Mouse (Mus musculus) MEL (cell line): ENCODE measurements around the gene Kcnk10.

Experiments used
- BHLHE40 ChIP-seq: IDR thresholded peaks from 2 replicates; pipeline ENCODE4 v1.6.1; 2012; ENCODE audit warnings: low read depth, mild to moderate bottlenecking, inconsistent platforms, low read length, improper control_type of control experiment, borderline replicate concordance
- CHD1 ChIP-seq: IDR thresholded peaks from 2 replicates; pipeline ENCODE4 v1.6.1; 2012; ENCODE audit warnings: low read depth, mild to moderate bottlenecking, inconsistent platforms, low read length, improper control_type of control experiment
- CTCF ChIP-seq, 3 experiments: IDR thresholded peaks in 2 of 3; conservative IDR thresholded peaks in 1 of 3; 2 replicates each; pipeline ENCODE4 v1.5.1; 2011 to 2012; ENCODE audit warnings: low read length in 3 of 3, low read depth in 2 of 3, mild to moderate bottlenecking in 2 of 3, improper control_type of control experiment in 1 of 3, inconsistent platforms in 1 of 3, mixed read lengths in 1 of 3, moderate library complexity in 1 of 3; ENCODE audit not compliant: control insufficient read depth in 1 of 3, insufficient read depth in 1 of 3, poor library complexity in 1 of 3, severe bottlenecking in 1 of 3
- EP300 ChIP-seq, 2 experiments: IDR thresholded peaks; 2 replicates each; pipeline ENCODE4 v1.6.1; 2011; ENCODE audit warnings: improper control_type of control experiment in 2 of 2, low read length in 2 of 2, low read depth in 1 of 2, mild to moderate bottlenecking in 1 of 2
- GABPA ChIP-seq: IDR thresholded peaks from 2 replicates; pipeline ENCODE4 v1.6.1; 2012; ENCODE audit warnings: low read depth, mild to moderate bottlenecking, inconsistent platforms, low read length, improper control_type of control experiment, moderate library complexity
- USF2 ChIP-seq, 2 experiments: IDR thresholded peaks; 2 replicates each; pipeline ENCODE4 v1.6.1; 2011 to 2012; ENCODE audit warnings: improper control_type of control experiment in 2 of 2, low read length in 2 of 2, borderline replicate concordance in 1 of 2, inconsistent platforms in 1 of 2, low read depth in 1 of 2, mild to moderate bottlenecking in 1 of 2; ENCODE audit not compliant: insufficient read depth in 1 of 2
- ZMIZ1 ChIP-seq: IDR thresholded peaks from 2 replicates; pipeline ENCODE4 v1.6.1; 2012; ENCODE audit warnings: low read depth, mild to moderate bottlenecking, inconsistent platforms, low read length, improper control_type of control experiment, moderate library complexity

DNA sequence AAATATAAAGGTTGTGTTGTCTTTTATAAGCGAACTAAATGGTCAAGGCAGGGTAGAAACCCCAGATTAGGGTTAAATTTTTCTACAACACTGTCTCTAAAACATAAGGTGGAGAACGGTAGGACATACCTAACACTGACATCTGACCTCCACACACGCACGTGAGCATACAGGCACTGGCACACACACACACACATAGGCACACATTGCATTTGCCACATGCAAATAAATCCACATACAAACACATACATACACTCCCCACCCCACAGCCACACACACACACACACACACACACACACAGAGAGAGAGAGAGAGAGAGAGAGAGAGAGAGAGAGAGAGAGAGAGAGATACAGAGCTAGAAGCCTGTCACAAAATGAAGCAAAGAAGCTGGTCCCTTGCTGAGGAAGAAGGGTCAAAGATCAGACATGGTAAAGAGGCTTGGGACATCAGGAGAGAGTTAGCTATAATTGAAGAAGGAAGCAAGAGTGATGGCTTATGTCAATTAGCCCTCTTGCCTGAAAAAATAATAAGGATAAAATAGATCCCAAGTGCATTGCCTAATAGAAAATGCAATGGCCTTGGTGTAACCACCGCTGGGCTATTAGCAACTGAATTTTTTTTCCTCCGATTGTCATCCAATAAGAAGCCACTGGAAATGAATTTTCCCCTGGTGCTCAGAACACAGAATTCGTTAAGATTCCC lies 58.1 kb downstream of the Kcnk10 start:
- TF ChIP-seq BHLHE40: no peak
- no peak for TF ChIP-seq GABPA
- TF ChIP-seq CTCF (IDR thresholded peaks at IDR 0.05 in 2 of 3, conservative IDR thresholded peaks at IDR 0.05 in 1 of 3; ENCODE audit: control insufficient read depth in 1 of 3, insufficient read depth in 1 of 3, low read depth in 2 of 3, low read length in 3 of 3, poor library complexity in 1 of 3, severe bottlenecking in 1 of 3): no peak
- no peak for TF ChIP-seq EP300 (IDR thresholded peaks at IDR 0.05; ENCODE audit: low read depth in 1 of 2, low read length in 2 of 2)
- TF ChIP-seq USF2 (IDR thresholded peaks at IDR 0.05; ENCODE audit: borderline replicate concordance in 1 of 2, insufficient read depth in 1 of 2, low read depth in 1 of 2, low read length in 2 of 2): no peak
- no peak for TF ChIP-seq CHD1
- no peak for TF ChIP-seq ZMIZ1
